Mouse (Mus musculus) CH12.LX (cell line): ENCODE measurements around the gene Timm44.

ENCODE experiments used
- POLR2A ChIP-seq: IDR thresholded peaks from 2 replicates; pipeline ENCODE4 v1.6.1; 2011; ENCODE audit warnings: low read depth, mild to moderate bottlenecking, improper control_type of control experiment, low read length
- UBTF ChIP-seq: IDR thresholded peaks from 2 replicates; pipeline ENCODE4 v1.6.1; 2012; ENCODE audit warnings: low read depth, mild to moderate bottlenecking, inconsistent platforms, low read length, improper control_type of control experiment, moderate library complexity

- TF ChIP-seq UBTF (no peak), POLR2A (no peak)
These were observed 56.1 kb downstream of the Timm44 start for GRCm38 (mm10) chr8:4219617-4220016.
